Mouse (Mus musculus) MEL (cell line): ENCODE results near the gene Dyx1c1. TPM values are rescaled to one million over a fixed set of nuclear protein-coding genes. Genes with fewer than 3 reads are reported as not detected.

ENCODE experiments used
- DNase-seq: peaks from one replicate; pipeline ENCODE4 v3.0.0; 2011; ENCODE audit warnings: low read depth, low spot score
- H3K27ac ChIP-seq: 2 replicates; pipeline ENCODE4 v1.5.1; 2012; ENCODE audit warnings: low read depth, mild to moderate bottlenecking, control low read depth, low read length, moderate library complexity; ENCODE audit not compliant: control insufficient read depth
- H3K27me3 ChIP-seq, 2 experiments: fragments of 150-350 bp in 1 of 2; sonication (generic) in 1 of 2; 2 replicates each; pipeline ENCODE4 v1.6.1; 2012; ENCODE audit warnings: low read length in 2 of 2, mild to moderate bottlenecking in 2 of 2, improper control_type of control experiment in 1 of 2, moderate library complexity in 1 of 2; ENCODE audit not compliant: insufficient read depth in 2 of 2, control insufficient read depth in 1 of 2
- H3K36me3 ChIP-seq, 2 experiments: 2 replicates each; pipeline ENCODE4 v1.6.1; 2012 to 2014; ENCODE audit warnings: low read length in 2 of 2, improper control_type of control experiment in 1 of 2, inconsistent platforms in 1 of 2, mild to moderate bottlenecking in 1 of 2; ENCODE audit not compliant: insufficient read depth in 2 of 2, control insufficient read depth in 1 of 2
- H3K4me1 ChIP-seq, 2 experiments: fragments of 150-350 bp in 1 of 2; sonication (generic) in 1 of 2; 2 replicates each; pipeline ENCODE4 v1.6.1; 2012; ENCODE audit warnings: low read length in 2 of 2, improper control_type of control experiment in 1 of 2, mild to moderate bottlenecking in 1 of 2; ENCODE audit not compliant: insufficient read depth in 2 of 2, control insufficient read depth in 1 of 2
- H3K4me3 ChIP-seq, 2 experiments: fragments of 150-350 bp in 1 of 2; sonication (generic) in 1 of 2; 2 replicates each; pipeline ENCODE4 v1.5.1; 2012; ENCODE audit warnings: low read depth in 2 of 2, low read length in 2 of 2, mild to moderate bottlenecking in 2 of 2, moderate library complexity in 2 of 2, control low read depth in 1 of 2, improper control_type of control experiment in 1 of 2; ENCODE audit not compliant: control insufficient read depth in 1 of 2, insufficient read depth in 1 of 2
- H3K79me2 ChIP-seq: 2 replicates; pipeline ENCODE4 v1.6.1; 2012; ENCODE audit warnings: mild to moderate bottlenecking, low read length, moderate library complexity; ENCODE audit not compliant: control insufficient read depth, poor library complexity, insufficient read depth
- H3K9ac ChIP-seq: 2 replicates; pipeline ENCODE4 v1.6.1; 2012; ENCODE audit warnings: low read depth, mild to moderate bottlenecking, control low read depth, low read length, moderate library complexity; ENCODE audit not compliant: control insufficient read depth, poor library complexity, severe bottlenecking
- H3K9me3 ChIP-seq: fragments of 150-350 bp; sonication (generic); replicated peaks from 2 replicates; pipeline ENCODE4 v1.6.1; 2012; ENCODE audit warnings: mild to moderate bottlenecking, low read length, improper control_type of control experiment, moderate library complexity; ENCODE audit not compliant: insufficient read depth
- BHLHE40 ChIP-seq: IDR thresholded peaks from 2 replicates; pipeline ENCODE4 v1.6.1; 2012; ENCODE audit warnings: low read depth, mild to moderate bottlenecking, inconsistent platforms, low read length, improper control_type of control experiment, borderline replicate concordance
- CTCF ChIP-seq, 3 experiments: IDR thresholded peaks in 2 of 3; conservative IDR thresholded peaks in 1 of 3; 2 replicates each; pipeline ENCODE4 v1.5.1; 2011 to 2012; ENCODE audit warnings: low read length in 3 of 3, low read depth in 2 of 3, mild to moderate bottlenecking in 2 of 3, improper control_type of control experiment in 1 of 3, inconsistent platforms in 1 of 3, mixed read lengths in 1 of 3, moderate library complexity in 1 of 3; ENCODE audit not compliant: control insufficient read depth in 1 of 3, insufficient read depth in 1 of 3, poor library complexity in 1 of 3, severe bottlenecking in 1 of 3
- E2F4 ChIP-seq: IDR thresholded peaks from 2 replicates; pipeline ENCODE4 v1.6.1; 2011; ENCODE audit warnings: low read depth, low read length, improper control_type of control experiment, borderline replicate concordance
- ELF1 ChIP-seq: IDR thresholded peaks from 2 replicates; pipeline ENCODE4 v1.6.1; 2014; ENCODE audit warnings: low read depth, mild to moderate bottlenecking, inconsistent platforms, low read length, improper control_type of control experiment, moderate library complexity
- EP300 ChIP-seq, 2 experiments: IDR thresholded peaks; 2 replicates each; pipeline ENCODE4 v1.6.1; 2011; ENCODE audit warnings: improper control_type of control experiment in 2 of 2, low read length in 2 of 2, low read depth in 1 of 2, mild to moderate bottlenecking in 1 of 2
- ETS1 ChIP-seq: IDR thresholded peaks from 2 replicates; pipeline ENCODE4 v1.6.1; 2012; ENCODE audit warnings: low read depth, mild to moderate bottlenecking, inconsistent platforms, low read length, improper control_type of control experiment, moderate library complexity
- MAFK ChIP-seq: IDR thresholded peaks from 2 replicates; pipeline ENCODE4 v1.6.1; 2011; ENCODE audit warnings: low read depth, mild to moderate bottlenecking, low read length, improper control_type of control experiment, borderline replicate concordance
- MAX ChIP-seq: IDR thresholded peaks from 2 replicates; pipeline ENCODE4 v1.6.1; 2011; ENCODE audit warnings: low read length, improper control_type of control experiment
- MAZ ChIP-seq: IDR thresholded peaks from 2 replicates; pipeline ENCODE4 v1.6.1; 2012; ENCODE audit warnings: low read depth, mild to moderate bottlenecking, inconsistent platforms, low read length, improper control_type of control experiment
- MEF2A ChIP-seq: IDR thresholded peaks from 2 replicates; pipeline ENCODE4 v1.6.1; 2014; ENCODE audit warnings: low read depth, mild to moderate bottlenecking, inconsistent platforms, low read length, improper control_type of control experiment; ENCODE audit not compliant: poor library complexity, insufficient replicate concordance, severe bottlenecking; ENCODE audit errors: extremely low read depth
- POLR2A ChIP-seq, 2 experiments: IDR thresholded peaks; 2 replicates each; pipeline ENCODE4 v1.6.1; 2011 to 2012; ENCODE audit warnings: low read length in 2 of 2, mild to moderate bottlenecking in 2 of 2, control low read depth in 1 of 2, improper control_type of control experiment in 1 of 2, low read depth in 1 of 2, moderate library complexity in 1 of 2; ENCODE audit not compliant: control insufficient read depth in 1 of 2, insufficient read depth in 1 of 2, poor library complexity in 1 of 2
- POLR2AphosphoS2 ChIP-seq: IDR thresholded peaks from 2 replicates; pipeline ENCODE4 v1.6.1; 2011; ENCODE audit warnings: low read length, improper control_type of control experiment
- POLR2AphosphoS5 ChIP-seq: IDR thresholded peaks from 2 replicates; pipeline ENCODE4 v1.6.1; 2012; ENCODE audit warnings: low read depth, borderline replicate concordance, mild to moderate bottlenecking, inconsistent platforms, low read length, moderate library complexity, mixed read lengths
- RCOR1 ChIP-seq: IDR thresholded peaks from 2 replicates; pipeline ENCODE4 v1.6.1; 2012; ENCODE audit warnings: low read depth, mild to moderate bottlenecking, inconsistent platforms, low read length, improper control_type of control experiment
- SIN3A ChIP-seq: IDR thresholded peaks from 2 replicates; pipeline ENCODE4 v1.6.1; 2012; ENCODE audit warnings: low read length, improper control_type of control experiment, inconsistent platforms
- SMC3 ChIP-seq: IDR thresholded peaks from 2 replicates; pipeline ENCODE4 v1.6.1; 2011; ENCODE audit warnings: low read depth, low read length, improper control_type of control experiment
- TAL1 ChIP-seq: IDR thresholded peaks from 2 replicates; pipeline ENCODE4 v1.6.1; 2012; ENCODE audit warnings: mild to moderate bottlenecking, inconsistent platforms, low read length, moderate library complexity, mixed read lengths
- TBP ChIP-seq: IDR thresholded peaks from 2 replicates; pipeline ENCODE4 v1.8.0; 2011; ENCODE audit warnings: low read depth, low read length, improper control_type of control experiment
- USF2 ChIP-seq, 2 experiments: IDR thresholded peaks; 2 replicates each; pipeline ENCODE4 v1.6.1; 2011 to 2012; ENCODE audit warnings: improper control_type of control experiment in 2 of 2, low read length in 2 of 2, borderline replicate concordance in 1 of 2, inconsistent platforms in 1 of 2, low read depth in 1 of 2, mild to moderate bottlenecking in 1 of 2; ENCODE audit not compliant: insufficient read depth in 1 of 2
- ZMIZ1 ChIP-seq: IDR thresholded peaks from 2 replicates; pipeline ENCODE4 v1.6.1; 2012; ENCODE audit warnings: low read depth, mild to moderate bottlenecking, inconsistent platforms, low read length, improper control_type of control experiment, moderate library complexity
- ZNF384 ChIP-seq: IDR thresholded peaks from 2 replicates; pipeline ENCODE4 v1.6.1; 2012; ENCODE audit warnings: low read depth, mild to moderate bottlenecking, inconsistent platforms, low read length, improper control_type of control experiment
- polyA plus RNA-seq, 2 experiments: library from polyadenylated mRNA; stranded (reverse) in 1 of 2; unstranded in 1 of 2; fragments of >175 nt in 1 of 2; fragments of >200 nt in 1 of 2; gene quantifications; 2 replicates each; pipeline versions ENCODE4 v1.2.1 to v1.2.4; 2012; ENCODE audit warnings: low replicate concordance in 2 of 2, low read depth in 1 of 2; ENCODE audit not compliant: insufficient read length in 2 of 2, insufficient read depth in 1 of 2, missing spikeins in 1 of 2
- total RNA-seq: library from RNA; depleted of rRNA; stranded (reverse); fragments of 300-350 nt; gene quantifications from 2 replicates; pipeline ENCODE4 v1.2.3, GENCODE M21; 2012

The Dyx1c1 gene
- total and polyA plus RNA-seq, 3 experiments = 1.0 to 2.0 TPM; not detected in 1

- no peak for DNase-seq
- no peaks in the 10 kb centered on the region for H3K9me3 ChIP-seq
- no peaks in the 10 kb centered on the region for H3K4me1 ChIP-seq
- no peak overlapping the region for H3K4me3 ChIP-seq
- H3K9ac ChIP-seq = no peak overlapping the region
- peaks cover 0 to 4% of the 10 kb centered on the region in 2 experiments; a peak in 3 of 4 replicates for H3K27me3 ChIP-seq
- H3K36me3 ChIP-seq = no peaks in the 10 kb centered on the region
- no peak for TF ChIP-seq SMC3
- TF ChIP-seq E2F4 = no peak
- no peak for TF ChIP-seq BHLHE40
- no peak for TF ChIP-seq MAFK
- TF ChIP-seq ZNF384 = no peak
- TF ChIP-seq ETS1 = no peak
- TF ChIP-seq USF2 (IDR thresholded peaks at IDR 0.05; ENCODE audit: borderline replicate concordance in 1 of 2, insufficient read depth in 1 of 2, low read depth in 1 of 2, low read length in 2 of 2) = no peak
- no peak for TF ChIP-seq MAZ
- no peak for TF ChIP-seq CTCF (IDR thresholded peaks at IDR 0.05 in 2 of 3, conservative IDR thresholded peaks at IDR 0.05 in 1 of 3; ENCODE audit: control insufficient read depth in 1 of 3, insufficient read depth in 1 of 3, low read depth in 2 of 3, low read length in 3 of 3, poor library complexity in 1 of 3, severe bottlenecking in 1 of 3)
- no peak for TF ChIP-seq TBP
- no peak for TF ChIP-seq POLR2A (IDR thresholded peaks at IDR 0.05; ENCODE audit: control insufficient read depth in 1 of 2, insufficient read depth in 1 of 2, low read depth in 1 of 2, low read length in 2 of 2, poor library complexity in 1 of 2)
- TF ChIP-seq, all 39 proteins: peak for 0
- no peaks in the 10 kb centered on the region for H3K79me2 ChIP-seq
- H3K27ac ChIP-seq = no peak overlapping the region
Observed at GRCm38 (mm10) chr9:72936301-72936700, 22.3 kb upstream of the Dyx1c1 start.

GRCm38 (mm10) chr9:72943424-72943823, 15.2 kb upstream of the Dyx1c1 start:
- TF ChIP-seq CTCF (IDR thresholded peaks at IDR 0.05 in 2 of 3, conservative IDR thresholded peaks at IDR 0.05 in 1 of 3; ENCODE audit: control insufficient read depth in 1 of 3, insufficient read depth in 1 of 3, low read depth in 2 of 3, low read length in 3 of 3, poor library complexity in 1 of 3, severe bottlenecking in 1 of 3) (peak; percentile 34 to 64 (median 42); a peak in 5 of 6 replicates), SMC3 (peak; percentile 16; the same call in 1 of the 2 replicates), ZMIZ1 (no peak)
- DNase-seq = peak; percentile 38

GRCm38 (mm10) chr9:72944286-72944685, 14.3 kb upstream of the Dyx1c1 start:
- Histone ChIP-seq H3K9me3 (no peaks in the 10 kb centered on the region), H3K36me3 (no peaks in the 10 kb centered on the region), H3K9ac (no peak overlapping the region), H3K4me3 (no peak overlapping the region), H3K79me2 (no peaks in the 10 kb centered on the region), H3K27ac (no peak overlapping the region), H3K27me3 (peaks cover 0 to 3% of the 10 kb centered on the region in 2 experiments; a peak in 3 of 4 replicates), H3K4me1 (no peaks in the 10 kb centered on the region)
- no peak for DNase-seq
- TF ChIP-seq ZNF384 (no peak), TAL1 (no peak), ETS1 (no peak), ELF1 (no peak), MAX (no peak), POLR2AphosphoS2 (no peak), EP300 (IDR thresholded peaks at IDR 0.05; ENCODE audit: low read depth in 1 of 2, low read length in 2 of 2) (no peak), POLR2AphosphoS5 (no peak), SIN3A (no peak), RCOR1 (no peak), MEF2A (no peak), E2F4 (no peak)

More at GRCm38 (mm10) chr9:72943424-72943823, 15.2 kb upstream of the Dyx1c1 start:
- H3K4me1 ChIP-seq = no peaks in the 10 kb centered on the region
- H3K36me3 ChIP-seq = no peaks in the 10 kb centered on the region
- H3K4me3 ChIP-seq = no peak overlapping the region
- H3K27me3 ChIP-seq = peaks cover 0 to 3% of the 10 kb centered on the region in 2 experiments; a peak in 2 of 4 replicates
- H3K27ac ChIP-seq = no peak overlapping the region
- H3K79me2 ChIP-seq = no peaks in the 10 kb centered on the region
- no peaks in the 10 kb centered on the region for H3K9me3 ChIP-seq
- no peak overlapping the region for H3K9ac ChIP-seq
